Mouse (Mus musculus) thymus, adult 2 months (tissue): ENCODE results near the gene Gprc5a. TPM values are rescaled to one million over a fixed set of nuclear protein-coding genes. Genes with fewer than 3 reads are reported as not detected.

Experiments
- DNase-seq: peaks from one replicate; pipeline ENCODE4 v3.0.0; 2021
- H3K27ac ChIP-seq: fragments of 200-500 bp; 2 replicates; pipeline ENCODE4 v1.5.1; 2012; ENCODE audit warnings: low read length, control low read depth; ENCODE audit not compliant: control insufficient read depth, insufficient read depth
- H3K27me3 ChIP-seq: fragments of 200-500 bp; 2 replicates; pipeline ENCODE4 v1.6.1; 2012; ENCODE audit warnings: mild to moderate bottlenecking, low read length, moderate library complexity, mixed read lengths; ENCODE audit not compliant: control insufficient read depth, insufficient read depth
- H3K36me3 ChIP-seq: fragments of 200-500 bp; 2 replicates; pipeline ENCODE4 v1.6.1; 2012; ENCODE audit warnings: mild to moderate bottlenecking, low read length, moderate library complexity; ENCODE audit not compliant: control insufficient read depth, insufficient read depth
- H3K4me1 ChIP-seq: fragments of 200-500 bp; replicated peaks from 2 replicates; pipeline ENCODE4 v1.6.1; 2012; ENCODE audit warnings: low read length; ENCODE audit not compliant: control insufficient read depth, insufficient read depth
- H3K4me3 ChIP-seq: fragments of 200-500 bp; 2 replicates; pipeline ENCODE4 v1.5.1; 2012; ENCODE audit warnings: mild to moderate bottlenecking, low read length, control low read depth, moderate library complexity; ENCODE audit not compliant: control insufficient read depth, insufficient read depth
- CTCF ChIP-seq: fragments of 200-500 bp; IDR thresholded peaks from 2 replicates; pipeline ENCODE4 v1.5.1; 2012; ENCODE audit warnings: mild to moderate bottlenecking, control low read depth, low read length, moderate library complexity, borderline replicate concordance; ENCODE audit not compliant: control insufficient read depth, poor library complexity, insufficient read depth; ENCODE audit errors: extremely low read depth
- POLR2A ChIP-seq: fragments of 200-500 bp; IDR thresholded peaks from 2 replicates; pipeline ENCODE4 v1.6.1; 2012; ENCODE audit warnings: mild to moderate bottlenecking, low read length, control low read depth, moderate library complexity; ENCODE audit not compliant: control insufficient read depth, poor library complexity, insufficient read depth; ENCODE audit errors: extremely low read depth
- WGBS: fragments of 180-500 bp; shearing (Covaris S2); methylation state at CpG from one replicate; pipeline ENCODE4 v1.1.7; 2018; 5-methylcytosine and 5-hydroxymethylcytosine counted together
- polyA plus RNA-seq: library from polyadenylated mRNA; depleted of rRNA; stranded (reverse); fragments of >200 nt; gene quantifications from 2 replicates; pipeline ENCODE4 v1.2.3, GENCODE M21; 2012; rRNA removed

The Gprc5a gene
- 2.2 and 3.7 TPM in 2 replicates for polyA plus RNA-seq

DNA sequence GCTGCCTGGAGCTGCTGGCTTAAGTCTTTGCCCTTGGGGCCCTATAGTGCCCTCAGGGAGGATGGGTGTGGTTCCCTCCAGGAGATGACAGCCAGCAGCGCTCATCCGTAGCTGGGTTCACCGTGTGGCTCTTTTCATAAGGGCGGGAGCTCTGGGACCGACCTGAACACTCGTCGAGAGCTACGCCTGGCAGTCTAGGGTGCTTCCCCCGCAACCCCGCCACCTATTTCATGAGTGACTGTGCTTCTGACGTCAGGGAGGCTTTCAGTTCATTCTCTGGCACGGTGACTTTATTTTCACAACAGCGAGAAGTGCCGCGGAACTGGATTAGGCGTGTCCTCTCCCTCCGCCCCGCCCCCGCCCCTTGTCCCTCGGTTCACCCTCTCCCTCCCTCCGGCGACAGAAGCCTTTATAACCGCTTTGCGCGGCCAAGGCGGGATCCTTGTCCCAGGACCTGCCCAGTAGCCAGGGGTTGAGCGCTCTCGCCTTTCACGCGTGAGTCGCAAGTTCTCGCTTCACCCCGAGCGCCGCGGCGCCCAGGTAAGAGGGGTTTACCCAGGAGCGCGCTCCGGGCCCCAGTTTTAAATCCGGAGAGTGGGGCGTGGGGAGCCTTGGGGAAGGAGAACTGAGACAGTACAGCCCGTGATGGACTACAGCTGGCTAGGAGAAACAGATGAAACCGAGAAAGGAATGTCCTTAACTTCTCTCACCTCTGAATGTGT is at the start of gene Gprc5a:
TSS of gene Gprc5a (plus strand) at position 416 of the 722 bp plus-strand sequence.
- peak; percentile 9 for DNase-seq
- TF ChIP-seq CTCF (no peak), POLR2A (no peak)
- Histone ChIP-seq H3K27me3 (no peaks in the 10 kb centered on the region), H3K27ac (no peak within 1 kb of the TSS), H3K4me1 (no peaks in the 10 kb centered on the region; the same call in 1 of the 2 replicates), H3K36me3 (no peaks in the 10 kb centered on the region), H3K4me3 (peak within 1 kb of the TSS; percentile 60)
- 1% methylated on average over 44 of the region's 44 CpGs for WGBS

DNA sequence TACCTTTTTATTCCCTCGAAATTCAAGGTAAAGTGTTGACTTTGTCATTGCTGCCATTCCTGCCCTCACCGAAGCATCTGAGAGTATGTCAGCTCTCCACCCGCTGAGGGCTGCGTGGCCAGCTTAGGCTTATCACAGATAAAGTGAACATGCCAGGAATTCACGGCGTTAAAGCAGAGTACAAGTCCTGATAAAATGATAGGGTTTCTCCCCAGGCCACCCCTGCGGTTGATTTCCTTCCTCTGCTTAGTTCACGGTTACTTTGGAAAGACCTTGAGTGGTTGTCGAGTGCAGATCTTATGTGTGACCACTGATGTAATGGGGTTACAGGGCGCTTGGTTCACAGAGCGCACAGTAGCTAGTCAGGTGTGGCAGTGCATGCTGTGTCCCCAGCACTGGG is 48.2 kb upstream of the Gprc5a start:
- H3K4me1 ChIP-seq: no peaks in the 10 kb centered on the region
- DNase-seq: no peak
- no peak overlapping the region for H3K27ac ChIP-seq
- no peaks in the 10 kb centered on the region for H3K27me3 ChIP-seq
- TF ChIP-seq CTCF (no peak), POLR2A (no peak)
- H3K36me3 ChIP-seq: peaks cover 81% of the 10 kb centered on the region
- WGBS: 96% methylated on average over 11 of the region's 11 CpGs
- no peak overlapping the region for H3K4me3 ChIP-seq

DNA sequence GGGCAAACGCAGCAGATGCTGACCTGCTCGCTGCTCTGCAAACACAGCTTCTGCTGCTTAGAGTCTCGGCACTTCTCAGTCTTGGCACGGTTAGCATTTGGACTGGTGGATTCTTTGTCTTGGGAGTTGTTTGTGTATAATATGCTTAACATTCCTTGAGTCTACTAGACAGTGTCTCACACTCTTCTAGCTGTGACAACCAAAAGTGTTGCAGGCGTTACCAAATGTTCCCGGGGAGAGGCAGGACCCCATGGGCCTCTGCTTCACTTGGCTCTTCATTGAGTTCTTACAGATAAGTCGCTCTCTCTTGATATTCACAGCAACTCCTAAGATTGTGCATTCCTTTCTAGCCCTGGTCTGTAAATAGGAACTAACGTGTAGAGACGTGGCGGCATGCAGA is 45.9 kb upstream of the Gprc5a start:
- peaks cover 96% of the 10 kb centered on the region for H3K36me3 ChIP-seq
- H3K4me3 ChIP-seq: no peak overlapping the region
- no peak overlapping the region for H3K27ac ChIP-seq
- no peaks in the 10 kb centered on the region for H3K27me3 ChIP-seq
- 97% methylated on average over 10 of the region's 10 CpGs for WGBS
- no peak for DNase-seq
- TF ChIP-seq CTCF (no peak), POLR2A (no peak)
- H3K4me1 ChIP-seq: no peaks in the 10 kb centered on the region

DNA sequence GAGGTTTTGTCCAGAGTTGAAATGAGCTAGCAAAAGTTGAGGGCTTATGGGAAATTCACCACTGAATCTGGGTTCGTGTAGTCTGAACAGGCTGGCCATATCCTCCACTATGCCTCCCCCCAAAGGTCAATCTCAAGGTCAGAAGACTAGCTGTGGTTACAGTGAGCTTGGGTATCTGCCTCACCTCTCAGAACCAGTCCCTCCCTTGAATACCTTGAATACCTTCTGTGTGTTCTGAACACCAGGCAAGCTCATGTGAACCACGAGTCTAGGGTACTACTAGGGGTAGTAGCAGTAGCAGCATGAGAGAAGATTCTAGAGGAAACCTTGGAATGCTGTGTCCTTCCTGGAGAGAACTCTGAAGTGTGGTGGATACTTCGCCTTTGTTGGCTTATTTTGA is 43.8 kb upstream of the Gprc5a start:
- no peak overlapping the region for H3K27ac ChIP-seq
- 98% methylated on average over 3 of the region's 3 CpGs for WGBS
- H3K27me3 ChIP-seq: no peaks in the 10 kb centered on the region
- DNase-seq: no peak
- H3K4me3 ChIP-seq: no peak overlapping the region
- TF ChIP-seq POLR2A (no peak), CTCF (no peak)
- H3K36me3 ChIP-seq: peaks cover 78% of the 10 kb centered on the region
- no peaks in the 10 kb centered on the region for H3K4me1 ChIP-seq

DNA sequence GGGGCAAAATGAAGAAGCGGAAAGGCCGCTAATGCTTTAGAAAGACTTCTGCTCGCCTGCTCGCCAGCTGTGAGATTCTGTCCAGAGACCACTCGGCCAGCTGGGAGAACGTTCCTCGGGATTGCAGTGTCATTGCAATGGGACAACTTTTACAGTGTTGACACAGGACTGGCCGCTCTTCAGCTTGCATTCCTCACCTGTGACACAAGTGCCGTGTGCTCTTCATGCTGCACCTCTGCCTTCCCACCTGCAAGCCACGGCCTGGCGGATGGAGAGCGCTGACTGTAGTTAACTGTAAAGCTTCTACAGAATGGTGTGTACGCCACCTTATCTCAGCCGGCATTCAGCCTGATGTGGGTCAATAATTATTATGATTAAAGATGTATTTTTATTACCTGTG is 42.1 kb upstream of the Gprc5a start:
- no peak overlapping the region for H3K4me3 ChIP-seq
- H3K36me3 ChIP-seq: peaks cover 61% of the 10 kb centered on the region
- 97% methylated on average over 14 of the region's 14 CpGs for WGBS

DNA sequence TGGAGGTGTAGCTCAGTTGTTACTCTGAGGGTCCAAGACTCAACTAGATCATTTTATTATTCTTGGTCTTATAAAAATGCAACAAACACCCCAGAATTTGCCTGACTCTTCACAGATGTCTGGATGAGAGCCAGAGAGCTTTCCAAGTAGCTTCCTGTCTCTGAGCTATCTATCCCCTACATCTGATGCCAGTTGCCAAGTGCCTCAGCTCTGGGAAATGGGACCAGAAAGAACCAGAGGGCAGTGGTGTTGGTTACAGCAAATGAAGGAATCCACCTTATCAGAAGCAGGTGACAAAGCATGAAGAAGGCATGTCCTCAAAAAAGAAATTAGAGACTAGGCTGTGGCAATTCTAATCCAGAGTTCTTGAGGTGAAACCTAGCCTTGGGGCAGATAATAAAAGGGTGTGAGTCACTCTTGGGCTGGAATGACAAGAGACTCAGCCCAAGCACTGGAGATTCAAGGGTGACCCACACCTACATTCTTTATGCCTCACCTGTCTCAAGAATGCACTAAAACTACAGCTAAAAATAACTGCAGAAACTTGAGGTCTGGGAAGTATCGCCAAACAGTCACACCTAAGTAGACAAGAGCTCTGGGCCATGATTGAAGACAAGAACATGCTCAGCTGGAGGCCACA is 40.5 kb upstream of the Gprc5a start:
- 94% methylated on average over 1 of the region's 1 CpGs for WGBS
- DNase-seq: no peak
- Histone ChIP-seq H3K4me1 (no peaks in the 10 kb centered on the region), H3K36me3 (peaks cover 46% of the 10 kb centered on the region), H3K27me3 (no peaks in the 10 kb centered on the region), H3K27ac (no peak overlapping the region), H3K4me3 (no peak overlapping the region)
- TF ChIP-seq POLR2A (no peak), CTCF (no peak)

More for the DNA sequence above, 42.1 kb upstream of the Gprc5a start:
- Histone ChIP-seq H3K27me3 (no peaks in the 10 kb centered on the region), H3K27ac (no peak overlapping the region), H3K4me1 (no peaks in the 10 kb centered on the region)
- no peak for DNase-seq
- TF ChIP-seq CTCF (no peak), POLR2A (no peak)

DNA sequence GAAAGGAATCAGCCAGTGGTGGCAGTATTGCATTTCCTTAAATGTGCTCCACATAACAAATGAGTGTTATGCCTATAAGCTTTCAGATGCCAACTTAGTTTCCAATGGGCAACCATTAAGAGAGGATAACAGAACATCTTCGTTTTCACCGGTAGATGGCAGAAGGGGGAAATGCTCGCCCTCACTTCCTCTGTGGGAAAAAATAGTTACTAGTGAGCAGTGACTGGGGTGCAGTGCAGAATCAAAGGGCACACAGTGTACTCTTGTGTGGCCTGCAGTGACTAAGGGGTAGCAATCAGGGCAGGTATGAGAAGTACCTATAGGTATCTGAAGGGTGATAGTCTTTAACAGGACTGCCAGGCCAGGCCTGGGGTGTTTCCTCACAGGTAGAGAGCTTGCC is 39.2 kb upstream of the Gprc5a start:
- WGBS: 2% methylated on average over 3 of the region's 3 CpGs
- no peak overlapping the region for H3K27ac ChIP-seq
- DNase-seq: peak; percentile 26
- H3K36me3 ChIP-seq: peaks cover 32% of the 10 kb centered on the region
- H3K4me3 ChIP-seq: no peak overlapping the region
- no peaks in the 10 kb centered on the region for H3K4me1 ChIP-seq
- TF ChIP-seq POLR2A: no peak
- no peak for TF ChIP-seq CTCF
- H3K27me3 ChIP-seq: no peaks in the 10 kb centered on the region
